Mouse (Mus musculus) heart, embryonic 16.5 days (tissue): ENCODE data around the gene Chst2. TPM values are rescaled to one million over a fixed set of nuclear protein-coding genes. Genes with fewer than 3 reads are reported as not detected.

Experiments used
- ATAC-seq: fragments of 200-750 bp; cut with Nextera tagmentation; replicated peaks from 2 replicates; pipeline ENCODE4 v1.8.0; 2017; ENCODE audit warnings: moderate number of reproducible peaks; ENCODE audit not compliant: insufficient read depth, low FRiP score; ENCODE audit errors: extremely low read depth
- H3K27ac ChIP-seq: fragments of 300-500 bp; sonication (generic); 2 replicates; pipeline ENCODE4 v1.5.1; 2014; ENCODE audit warnings: mild to moderate bottlenecking, low read length, control low read depth, moderate library complexity
- H3K27me3 ChIP-seq: fragments of 300-500 bp; sonication (generic); 2 replicates; pipeline ENCODE4 v1.6.1; 2014; ENCODE audit warnings: low read length, mixed read lengths; ENCODE audit not compliant: control insufficient read depth, insufficient read depth
- H3K36me3 ChIP-seq: fragments of 300-500 bp; sonication (generic); 2 replicates; pipeline ENCODE4 v1.6.1; 2014; ENCODE audit not compliant: control insufficient read depth, insufficient read depth
- H3K4me1 ChIP-seq: fragments of 300-500 bp; sonication (generic); 2 replicates; pipeline ENCODE4 v1.6.1; 2014; ENCODE audit warnings: low read length, mixed read lengths; ENCODE audit not compliant: control insufficient read depth, insufficient read depth
- H3K4me2 ChIP-seq: fragments of 300-500 bp; sonication (generic); 2 replicates; pipeline ENCODE4 v1.6.1; 2014; ENCODE audit warnings: low read depth, mild to moderate bottlenecking, control low read depth, low read length
- H3K4me3 ChIP-seq: fragments of 300-500 bp; sonication (generic); 2 replicates; pipeline ENCODE4 v1.5.1; 2014; ENCODE audit warnings: mild to moderate bottlenecking, control low read depth, low read length
- H3K9ac ChIP-seq: fragments of 300-500 bp; sonication (generic); 2 replicates; pipeline ENCODE4 v1.6.1; 2014; ENCODE audit warnings: low read length, control low read depth
- H3K9me3 ChIP-seq: fragments of 300-500 bp; sonication (generic); replicated peaks from 2 replicates; pipeline ENCODE4 v1.6.1; 2016; ENCODE audit warnings: low read length; ENCODE audit not compliant: control insufficient read depth
- WGBS: fragments of 180-500 bp; shearing (Covaris S2); extraction: QIAGEN DNeasy Blood & Tissue Kit; methylation state at CpG from one replicate; pipeline ENCODE4 v1.1.7; 2014; 5-methylcytosine and 5-hydroxymethylcytosine counted together
- polyA plus RNA-seq: library from polyadenylated mRNA; unstranded; fragments of >200 nt; fragmentation: Nextera tagmentation; extraction: Ambion mirVana; gene quantifications from 2 replicates; pipeline ENCODE4 v1.2.1, GENCODE M21; 2015

Gene Chst2
- 1.3 and 2.0 TPM in 2 replicates for polyA plus RNA-seq

GRCm38 (mm10) chr9:95406571-95407561 lies at the start of gene Chst2:
Gene Chst2 (minus strand): TSS chr9:95406722.
- ATAC-seq = peak; percentile 94

GRCm38 (mm10) chr9:95451931-95452330 lies 45.4 kb upstream of the Chst2 start:
- H3K9ac ChIP-seq = no peak overlapping the region
- no peak overlapping the region for H3K4me3 ChIP-seq
- H3K36me3 ChIP-seq = peaks cover 2% of the 10 kb centered on the region; the same call in 1 of the 2 replicates
- H3K4me2 ChIP-seq = no peak overlapping the region
- H3K9me3 ChIP-seq = no peaks in the 10 kb centered on the region
- H3K27me3 ChIP-seq = no peaks in the 10 kb centered on the region
- no peak for ATAC-seq
- 48% methylated on average over 3 of the region's 3 CpGs for WGBS
- no peak overlapping the region for H3K27ac ChIP-seq
- no peaks in the 10 kb centered on the region; the same call in 1 of the 2 replicates for H3K4me1 ChIP-seq

More at GRCm38 (mm10) chr9:95406571-95407561, at the start of gene Chst2:
- WGBS = under 1% methylated on average over 99 of the region's 102 CpGs
- Histone ChIP-seq H3K4me3 (peak within 1 kb of the TSS; percentile 79), H3K9me3 (no peaks in the 10 kb centered on the region), H3K36me3 (no peaks in the 10 kb centered on the region), H3K27ac (peak within 1 kb of the TSS; percentile 74), H3K4me1 (peaks cover 10% of the 10 kb centered on the region), H3K4me2 (peak within 1 kb of the TSS; percentile 99), H3K9ac (peak within 1 kb of the TSS; percentile 78), H3K27me3 (peaks cover 19% of the 10 kb centered on the region)

GRCm38 (mm10) chr9:95450586-95450985 lies 44.1 kb upstream of the Chst2 start:
- H3K9me3 ChIP-seq = no peaks in the 10 kb centered on the region
- no peak overlapping the region for H3K9ac ChIP-seq
- H3K27ac ChIP-seq = no peak overlapping the region
- ATAC-seq = 0 out of 2 replicates have a peak, but pooled peaks have one; percentile 45
- H3K4me1 ChIP-seq = no peaks in the 10 kb centered on the region; the same call in 1 of the 2 replicates
- no peak overlapping the region for H3K4me2 ChIP-seq
- no peak overlapping the region for H3K4me3 ChIP-seq
- H3K27me3 ChIP-seq = no peaks in the 10 kb centered on the region
- WGBS = 54% methylated on average over 8 of the region's 8 CpGs
- no peaks in the 10 kb centered on the region for H3K36me3 ChIP-seq

DNA sequence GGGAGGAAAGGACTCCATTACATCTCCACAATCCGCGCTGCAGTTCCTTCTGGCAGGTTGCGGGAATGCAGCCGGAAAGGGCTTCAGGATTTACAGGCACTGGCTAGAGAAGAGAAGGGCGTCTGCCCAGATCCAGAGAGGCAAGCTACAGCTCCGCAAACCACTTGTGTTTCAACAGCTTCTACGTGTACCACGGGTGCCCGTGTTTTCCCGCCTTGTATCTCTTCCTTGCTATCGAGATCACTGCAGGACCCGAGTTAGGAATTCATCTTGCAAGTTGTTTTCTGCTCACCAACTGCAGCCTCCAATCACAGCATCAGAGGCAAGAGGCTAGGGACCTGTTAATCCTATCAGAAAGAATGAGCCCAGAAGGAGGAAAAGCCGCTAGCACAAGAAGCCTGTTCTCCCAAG lies 35.8 kb upstream of the Chst2 start:
- H3K9ac ChIP-seq = peak overlapping the region; percentile 55; the same call in 1 of the 2 replicates
- no peaks in the 10 kb centered on the region for H3K36me3 ChIP-seq
- peak; percentile 60; the same call in 1 of the 2 replicates for ATAC-seq
- peak overlapping the region; percentile 40 for H3K4me3 ChIP-seq
- 0 out of 2 replicates have a peak, but pooled peaks cover 5% of the 10 kb centered on the region for H3K4me1 ChIP-seq
- 9% methylated on average over 13 of the region's 13 CpGs for WGBS
- H3K27ac ChIP-seq = no peak overlapping the region
- no peaks in the 10 kb centered on the region for H3K27me3 ChIP-seq
- peak overlapping the region; percentile 65 for H3K4me2 ChIP-seq
- H3K9me3 ChIP-seq = 0 out of 2 replicates have a peak, but pooled peaks cover 4% of the 10 kb centered on the region

- H3K9me3 ChIP-seq = no peaks in the 10 kb centered on the region
- WGBS = 74% methylated on average over 9 of the region's 9 CpGs
- no peak overlapping the region for H3K4me3 ChIP-seq
- no peak overlapping the region for H3K4me2 ChIP-seq
- no peak overlapping the region for H3K27ac ChIP-seq
- 0 out of 2 replicates have a peak, but pooled peaks cover 5% of the 10 kb centered on the region for H3K4me1 ChIP-seq
- H3K27me3 ChIP-seq = no peaks in the 10 kb centered on the region
- no peak overlapping the region for H3K9ac ChIP-seq
- no peak for ATAC-seq
- H3K36me3 ChIP-seq = no peaks in the 10 kb centered on the region
These were observed 31.4 kb upstream of the Chst2 start for GRCm38 (mm10) chr9:95437883-95438282.

- no peaks in the 10 kb centered on the region for H3K9me3 ChIP-seq
- no peak overlapping the region for H3K9ac ChIP-seq
- WGBS = 65% methylated on average over 4 of the region's 4 CpGs
- no peaks in the 10 kb centered on the region for H3K27me3 ChIP-seq
- no peaks in the 10 kb centered on the region for H3K36me3 ChIP-seq
- no peak overlapping the region for H3K4me2 ChIP-seq
- no peak for ATAC-seq
- H3K27ac ChIP-seq = no peak overlapping the region
- H3K4me1 ChIP-seq = no peaks in the 10 kb centered on the region
- no peak overlapping the region for H3K4me3 ChIP-seq
These were observed 29.7 kb upstream of the Chst2 start for GRCm38 (mm10) chr9:95436294-95436613.

DNA sequence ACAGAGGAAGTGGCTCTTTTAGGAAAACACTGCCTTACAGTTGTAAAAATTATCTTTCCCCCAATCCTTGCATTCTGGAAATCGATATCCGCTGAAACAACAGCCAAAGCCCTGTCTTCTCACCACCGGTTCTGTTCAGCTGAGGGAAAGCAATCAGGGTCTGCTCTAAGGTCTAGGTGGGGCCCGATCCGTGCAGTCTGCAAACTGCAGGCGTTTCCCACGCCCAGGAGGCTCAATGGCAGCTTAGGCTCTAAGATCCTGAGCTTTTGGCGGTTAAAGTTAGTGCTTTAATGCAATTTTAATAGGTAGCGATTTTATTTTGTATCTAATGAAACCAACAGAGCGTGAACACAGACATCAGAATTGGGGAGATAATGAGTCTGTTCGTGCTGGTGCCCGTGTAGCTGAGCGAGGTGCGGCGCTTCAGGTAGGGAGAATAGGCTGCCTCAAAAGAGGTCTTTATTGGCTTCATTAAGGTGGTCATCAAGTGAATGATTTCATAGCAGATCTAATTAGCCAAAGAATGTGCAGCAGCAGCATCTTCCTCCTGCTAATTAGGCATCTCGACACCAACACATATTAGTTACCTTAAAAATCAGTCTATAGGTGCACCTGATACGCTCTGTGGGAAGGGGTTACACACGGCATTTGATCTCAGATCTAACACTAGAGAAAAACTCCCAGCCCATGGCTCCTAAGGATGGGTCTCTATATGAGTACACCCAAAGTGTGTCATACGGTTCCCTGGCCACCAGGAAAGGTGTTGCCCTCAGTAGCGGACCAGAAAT lies 29.2 kb upstream of the Chst2 start:
- no peak overlapping the region for H3K4me3 ChIP-seq
- no peak overlapping the region for H3K4me2 ChIP-seq
- H3K9ac ChIP-seq = no peak overlapping the region
- no peaks in the 10 kb centered on the region for H3K27me3 ChIP-seq
- no peaks in the 10 kb centered on the region for H3K36me3 ChIP-seq
- H3K27ac ChIP-seq = no peak overlapping the region
- no peak for ATAC-seq
- 74% methylated on average over 20 of the region's 20 CpGs for WGBS
- H3K9me3 ChIP-seq = no peaks in the 10 kb centered on the region
- H3K4me1 ChIP-seq = no peaks in the 10 kb centered on the region

GRCm38 (mm10) chr9:95428277-95428676 lies 21.8 kb upstream of the Chst2 start:
- Histone ChIP-seq H3K27ac (no peak overlapping the region), H3K4me1 (no peaks in the 10 kb centered on the region), H3K9ac (no peak overlapping the region), H3K36me3 (no peaks in the 10 kb centered on the region), H3K27me3 (no peaks in the 10 kb centered on the region), H3K4me3 (no peak overlapping the region), H3K4me2 (no peak overlapping the region), H3K9me3 (peaks cover 3% of the 10 kb centered on the region; the same call in 1 of the 2 replicates)
- no peak for ATAC-seq
- WGBS = 79% methylated on average over 4 of the region's 4 CpGs
